Mouse (Mus musculus) myocyte (in vitro differentiated cells): ENCODE data around the gene Gpcpd1. TPM values are rescaled to one million over a fixed set of nuclear protein-coding genes. Genes with fewer than 3 reads are reported as not detected.

Experiments used
- H3K27me3 ChIP-seq: one replicate; pipeline ENCODE4 v1.6.1; 2011; ENCODE audit not compliant: control insufficient read depth, insufficient read depth, insufficient read length
- H3K36me3 ChIP-seq: one replicate; pipeline ENCODE4 v1.6.1; 2011; ENCODE audit not compliant: control insufficient read depth, insufficient read depth
- H3K4me2 ChIP-seq: one replicate; pipeline ENCODE4 v1.6.1; 2011; ENCODE audit warnings: low read depth, control low read depth
- H3K4me3 ChIP-seq: one replicate; pipeline ENCODE4 v1.5.1; 2011; ENCODE audit warnings: mild to moderate bottlenecking, control low read depth, moderate library complexity
- H3K79me2 ChIP-seq: one replicate; pipeline ENCODE4 v1.6.1; 2011; ENCODE audit not compliant: control insufficient read depth, insufficient read depth
- H3ac ChIP-seq: one replicate; pipeline ENCODE4 v1.6.1; 2011; ENCODE audit not compliant: control insufficient read depth, insufficient read length
- CEBPB ChIP-seq: IDR thresholded peaks from 2 replicates; pipeline ENCODE4 v1.6.1; 2011; ENCODE audit warnings: mild to moderate bottlenecking, moderate library complexity; ENCODE audit not compliant: poor library complexity, insufficient read depth, severe bottlenecking
- E2F4 ChIP-seq: IDR thresholded peaks from one replicate; pipeline ENCODE4 v1.6.1; 2011; ENCODE audit warnings: mild to moderate bottlenecking, control low read depth, moderate library complexity; ENCODE audit not compliant: insufficient read depth
- MAX ChIP-seq: IDR thresholded peaks from one replicate; pipeline ENCODE4 v1.6.1; 2011; ENCODE audit warnings: low read depth, mild to moderate bottlenecking, control low read depth
- MYOD1 ChIP-seq, 3 experiments: IDR thresholded peaks; one replicate each; pipeline ENCODE4 v1.6.1; 2011; ENCODE audit warnings: control low read depth in 2 of 3, low read depth in 2 of 3, mild to moderate bottlenecking in 2 of 3, moderate library complexity in 1 of 3; ENCODE audit not compliant: insufficient read length in 2 of 3, control insufficient read depth in 1 of 3
- MYOG ChIP-seq, 3 experiments: IDR thresholded peaks; one replicate each; pipeline ENCODE4 v1.6.1; 2011; ENCODE audit warnings: control low read depth in 2 of 3, low read depth in 2 of 3, mild to moderate bottlenecking in 2 of 3; ENCODE audit not compliant: insufficient read length in 2 of 3, control insufficient read depth in 1 of 3, insufficient read depth in 1 of 3
- POLR2A ChIP-seq: IDR thresholded peaks from one replicate; pipeline ENCODE4 v1.6.1; 2011; ENCODE audit warnings: low read depth, mild to moderate bottlenecking, control low read depth, moderate library complexity; ENCODE audit not compliant: insufficient read length
- POLR2AphosphoS2 ChIP-seq: IDR thresholded peaks from one replicate; pipeline ENCODE4 v1.6.1; 2011; ENCODE audit warnings: low read depth, control low read depth; ENCODE audit not compliant: insufficient read length
- REST ChIP-seq: IDR thresholded peaks from one replicate; pipeline ENCODE4 v1.6.1; 2011; ENCODE audit warnings: mild to moderate bottlenecking, control low read depth, moderate library complexity; ENCODE audit not compliant: insufficient read depth, insufficient read length
- SRF ChIP-seq: IDR thresholded peaks from one replicate; pipeline ENCODE4 v1.6.1; 2011; ENCODE audit warnings: low read depth; ENCODE audit not compliant: control insufficient read depth, insufficient read length
- TCF12 ChIP-seq: IDR thresholded peaks from one replicate; pipeline ENCODE4 v1.6.1; 2011; ENCODE audit warnings: mild to moderate bottlenecking, control low read depth; ENCODE audit not compliant: poor library complexity, insufficient read depth, severe bottlenecking
- TCF3 ChIP-seq: IDR thresholded peaks from one replicate; pipeline ENCODE4 v1.6.1; 2011; ENCODE audit warnings: low read depth, control low read depth; ENCODE audit not compliant: insufficient read length
- USF1 ChIP-seq: IDR thresholded peaks from one replicate; pipeline ENCODE4 v1.6.1; 2011; ENCODE audit warnings: low read depth, mild to moderate bottlenecking, control low read depth, moderate library complexity
- polyA plus RNA-seq: library from polyadenylated mRNA; unstranded; fragments of >200 nt; fragmentation: generic; extraction: Trizol; gene quantifications from one replicate; pipeline ENCODE4 v1.2.1, GENCODE M21; 2012; ENCODE audit warnings: missing spikeins

Gene Gpcpd1
- polyA plus RNA-seq, 1 experiment: 6.1 TPM

DNA sequence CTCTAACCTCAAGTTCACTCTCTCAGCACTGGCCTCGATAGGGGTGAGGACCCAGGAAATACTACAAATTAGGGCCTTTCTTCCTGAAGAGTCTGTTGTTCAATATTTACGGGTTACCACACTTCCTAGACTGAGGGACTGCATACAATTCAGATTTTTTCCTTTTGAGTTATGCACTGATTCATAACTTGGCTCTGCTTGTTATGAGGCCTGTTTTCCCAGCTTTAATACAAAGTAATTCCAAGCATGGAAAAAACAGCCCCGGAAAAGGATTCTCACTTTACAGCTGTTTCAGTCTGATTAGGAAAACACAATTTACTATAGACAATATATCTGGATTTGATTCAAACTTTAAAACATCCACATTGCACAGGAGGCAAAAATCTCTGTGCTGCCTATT, 1.5 kb downstream of the Gpcpd1 start:
- no peak overlapping the region for H3K4me2 ChIP-seq
- H3K27me3 ChIP-seq: no peaks in the 10 kb centered on the region
- H3ac ChIP-seq: no peak overlapping the region
- H3K79me2 ChIP-seq: no peaks in the 10 kb centered on the region
- H3K36me3 ChIP-seq: no peaks in the 10 kb centered on the region
- H3K4me3 ChIP-seq: no peak overlapping the region
- no peak for TF ChIP-seq REST
- TF ChIP-seq USF1: no peak
- no peak for TF ChIP-seq POLR2AphosphoS2
- TF ChIP-seq MYOG (IDR thresholded peaks at IDR 0.05; ENCODE audit: control insufficient read depth in 1 of 3, insufficient read depth in 1 of 3, insufficient read length in 2 of 3, low read depth in 2 of 3): no peak
- no peak for TF ChIP-seq TCF3
- TF ChIP-seq POLR2A: no peak

DNA sequence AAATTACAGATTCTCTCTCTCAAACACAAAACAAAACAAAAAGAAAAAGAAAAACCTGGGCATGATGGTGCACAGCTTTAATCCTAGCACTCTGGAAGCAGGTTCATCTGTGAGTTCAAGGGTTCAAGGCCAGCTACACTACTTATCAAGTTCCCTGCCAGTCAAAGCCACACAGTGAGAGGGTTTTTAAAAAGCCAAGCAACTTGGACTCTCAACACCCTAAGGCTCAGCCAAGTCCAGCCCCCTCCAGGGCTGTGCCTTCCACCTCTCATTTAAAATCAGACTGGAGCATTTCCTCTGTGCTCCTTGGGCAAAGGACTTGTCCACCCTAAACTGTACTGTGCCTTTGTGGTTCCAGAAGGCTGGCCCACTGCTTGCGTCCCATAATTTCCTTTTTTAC, 3.3 kb downstream of the Gpcpd1 start:
- TF ChIP-seq MYOG (IDR thresholded peaks at IDR 0.05; ENCODE audit: control insufficient read depth in 1 of 3, insufficient read depth in 1 of 3, insufficient read length in 2 of 3, low read depth in 2 of 3) (no peak), REST (no peak), TCF12 (no peak)
- Histone ChIP-seq H3K27me3 (no peaks in the 10 kb centered on the region), H3K36me3 (no peaks in the 10 kb centered on the region), H3ac (no peak overlapping the region), H3K79me2 (no peaks in the 10 kb centered on the region), H3K4me2 (no peak overlapping the region), H3K4me3 (no peak overlapping the region)

DNA sequence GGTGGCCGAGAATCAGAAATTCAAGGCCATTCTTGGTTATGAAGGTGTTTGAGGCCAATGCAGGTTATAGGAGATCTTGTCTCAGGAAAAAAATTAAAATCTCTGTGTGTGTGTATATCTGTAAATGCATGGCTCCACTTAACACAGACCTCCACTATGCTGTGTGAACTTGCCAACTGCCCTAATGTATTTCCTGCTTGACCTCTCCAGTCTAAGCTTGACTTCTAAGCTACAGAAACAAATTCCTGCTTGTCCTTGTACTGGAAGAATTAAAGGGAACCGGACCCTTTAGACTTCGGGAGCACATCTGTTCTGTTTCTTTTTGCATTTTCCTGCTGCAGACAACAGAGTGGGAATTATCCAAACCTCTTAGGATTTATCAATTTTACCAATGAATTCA, 4.4 kb downstream of the Gpcpd1 start:
- H3K36me3 ChIP-seq: no peaks in the 10 kb centered on the region
- no peaks in the 10 kb centered on the region for H3K27me3 ChIP-seq
- H3K4me2 ChIP-seq: no peak overlapping the region
- H3ac ChIP-seq: no peak overlapping the region
- no peaks in the 10 kb centered on the region for H3K79me2 ChIP-seq
- H3K4me3 ChIP-seq: no peak overlapping the region
- TF ChIP-seq POLR2AphosphoS2 (no peak), SRF (no peak), TCF12 (no peak), MAX (no peak), TCF3 (no peak), REST (no peak), POLR2A (no peak), MYOG (IDR thresholded peaks at IDR 0.05; ENCODE audit: control insufficient read depth in 1 of 3, insufficient read depth in 1 of 3, insufficient read length in 2 of 3, low read depth in 2 of 3) (no peak), MYOD1 (IDR thresholded peaks at IDR 0.05; ENCODE audit: control insufficient read depth in 1 of 3, insufficient read length in 2 of 3, low read depth in 2 of 3) (no peak), E2F4 (no peak), CEBPB (no peak), USF1 (no peak)

DNA sequence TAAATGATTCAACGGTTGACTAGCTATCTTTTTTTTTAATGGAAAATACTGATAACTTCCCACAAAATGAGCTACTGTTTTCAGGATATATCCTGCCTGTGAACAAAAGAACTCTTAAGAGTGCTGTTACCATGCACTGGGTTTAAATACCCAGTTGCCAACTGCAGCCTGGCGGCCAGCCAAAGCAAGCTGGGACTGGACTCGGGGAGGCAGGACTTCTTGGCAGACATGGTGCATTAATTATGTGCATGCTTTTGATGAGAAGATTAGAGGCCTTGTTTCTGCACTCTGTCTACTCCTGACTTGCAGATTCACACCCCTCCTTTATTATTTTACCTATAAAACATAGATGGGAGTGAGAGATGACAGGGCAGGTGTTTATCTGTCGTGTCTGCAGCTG, 5.3 kb downstream of the Gpcpd1 start:
- TF ChIP-seq TCF12: no peak
- no peak for TF ChIP-seq TCF3
- TF ChIP-seq SRF: no peak
- TF ChIP-seq E2F4: no peak
- no peak overlapping the region for H3ac ChIP-seq

DNA sequence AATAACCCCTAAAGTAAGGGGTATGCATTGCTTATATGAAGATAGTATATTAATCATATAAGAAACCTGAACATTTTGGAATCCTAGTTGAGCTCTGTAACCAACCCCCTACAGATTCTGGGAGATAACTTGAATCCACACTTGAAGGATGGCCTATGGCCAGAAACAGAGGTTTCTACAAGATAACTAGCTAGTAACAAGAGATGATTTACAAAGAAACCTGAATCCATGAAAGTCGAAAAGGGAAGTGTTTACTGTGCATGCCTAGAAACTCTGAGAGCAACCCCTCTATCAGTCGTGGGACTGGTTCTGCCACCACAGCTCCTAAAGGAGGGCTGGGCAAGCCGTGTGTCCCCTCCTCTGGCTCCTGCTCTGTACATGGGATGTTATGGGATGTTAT, 7.8 kb downstream of the Gpcpd1 start:
- TF ChIP-seq POLR2A (no peak), USF1 (no peak)
- Histone ChIP-seq H3K79me2 (peaks cover 27% of the 10 kb centered on the region), H3K4me3 (no peak overlapping the region), H3K36me3 (no peaks in the 10 kb centered on the region), H3K27me3 (no peaks in the 10 kb centered on the region), H3K4me2 (no peak overlapping the region), H3ac (no peak overlapping the region)

More for the DNA sequence above, 5.3 kb downstream of the Gpcpd1 start:
- Histone ChIP-seq H3K36me3 (no peaks in the 10 kb centered on the region), H3K79me2 (peaks cover 2% of the 10 kb centered on the region), H3K27me3 (no peaks in the 10 kb centered on the region), H3K4me3 (no peak overlapping the region), H3K4me2 (no peak overlapping the region)

DNA sequence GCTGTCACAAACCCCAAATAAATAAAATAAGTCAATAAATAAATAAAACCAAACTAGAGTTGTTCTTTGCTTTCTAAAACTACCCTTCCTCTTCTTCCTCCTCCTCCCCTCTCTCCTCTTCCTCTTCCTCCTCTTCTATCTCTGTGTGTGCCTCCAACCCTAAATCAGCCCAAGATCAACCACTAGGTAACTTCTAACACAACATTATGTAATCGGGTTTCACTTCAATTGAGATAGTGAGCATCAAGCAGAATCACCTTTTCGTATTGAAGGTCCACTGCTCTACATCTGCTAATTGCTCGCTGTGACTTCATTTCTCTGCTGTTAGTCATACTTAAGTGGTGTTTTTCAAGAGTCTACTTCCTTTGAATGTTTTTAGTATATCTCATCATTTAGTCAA, 8.8 kb downstream of the Gpcpd1 start:
- H3ac ChIP-seq: no peak overlapping the region
- no peak for TF ChIP-seq CEBPB
- TF ChIP-seq E2F4: no peak
- no peak for TF ChIP-seq REST
- no peak for TF ChIP-seq MYOD1 (IDR thresholded peaks at IDR 0.05; ENCODE audit: control insufficient read depth in 1 of 3, insufficient read length in 2 of 3, low read depth in 2 of 3)
- no peak for TF ChIP-seq MYOG (IDR thresholded peaks at IDR 0.05; ENCODE audit: control insufficient read depth in 1 of 3, insufficient read depth in 1 of 3, insufficient read length in 2 of 3, low read depth in 2 of 3)
- no peaks in the 10 kb centered on the region for H3K27me3 ChIP-seq

More for the DNA sequence above, 8.8 kb downstream of the Gpcpd1 start:
- Histone ChIP-seq H3K4me3 (peak overlapping the region; percentile 82), H3K36me3 (no peaks in the 10 kb centered on the region), H3K4me2 (peak overlapping the region; percentile 28), H3K79me2 (peaks cover 37% of the 10 kb centered on the region)
